8 mouse cellular contexts compared by ENCODE assay signal in genomic region chr6:6622846-6623749, GRCm38 (mm10). TPM values are rescaled to one million over a fixed set of nuclear protein-coding genes. Genes with fewer than 3 reads are reported as not detected.
DNase-seq lines count a peak whose midpoint lies in the region; ATAC-seq and TF ChIP-seq lines count a peak whose summit lies in the region.

No protein-coding gene starts in this region.

- no peak overlapping the region for H3K9ac ChIP-seq in embryonic facial prominence, embryonic 14.5 days (ENCODE audit: low read depth, low read length)

- H3K36me3 ChIP-seq in embryonic facial prominence, embryonic 14.5 days (ENCODE audit: control insufficient read depth, insufficient read depth, low read length), result no peaks in the 10 kb centered on the region
- no peaks in the 10 kb centered on the region for H3K36me3 ChIP-seq in kidney, adult 2 months (ENCODE audit: control insufficient read depth, insufficient read depth, low read length)

- peaks cover 13% of the 10 kb centered on the region for H3K4me1 ChIP-seq in embryonic facial prominence, embryonic 14.5 days (ENCODE audit: control insufficient read depth, insufficient read depth, low read length)
- no peaks in the 10 kb centered on the region for H3K4me1 ChIP-seq in kidney, adult 2 months (ENCODE audit: control insufficient read depth, insufficient read depth, low read length)

- peak overlapping the region; percentile 33 for H3K4me2 ChIP-seq in embryonic facial prominence, embryonic 14.5 days (ENCODE audit: low read depth, low read length)

- 48% methylated on average over 16 of the region's 16 CpGs for WGBS in embryonic facial prominence, embryonic 14.5 days
- 64% methylated on average over 16 of the region's 16 CpGs for WGBS in kidney, adult 2 months

- no peak for ATAC-seq in embryonic facial prominence, embryonic 14.5 days (ENCODE audit: low read depth)
- ATAC-seq in megakaryocyte progenitor cell, adult 5-6 weeks (replicated peaks; ENCODE audit: poor library complexity), result no peak

- TF ChIP-seq CTCF in kidney, adult 2 months (conservative IDR thresholded peaks at IDR 0.05; ENCODE audit: insufficient read depth, insufficient read length, low read depth, low read length), result no peak

- no peaks in the 10 kb centered on the region for H3K27me3 ChIP-seq in embryonic facial prominence, embryonic 14.5 days (replicated peaks; ENCODE audit: control insufficient read depth, insufficient read depth, low read length)
- no peaks in the 10 kb centered on the region for H3K27me3 ChIP-seq in kidney, adult 2 months (replicated peaks; ENCODE audit: control insufficient read depth, insufficient read depth, low read length)

- intact Hi-C loops in left cerebral cortex, postnatal 14 days (cut with DNase I), result no loop called here
- intact Hi-C loops in left cerebral cortex, postnatal 36 days (cut with DNase I), result no loop called here

- no peak for TF ChIP-seq POLR2A in kidney, adult 2 months (IDR thresholded peaks at IDR 0.05; ENCODE audit: low read depth, low read length)

- no peaks in the 10 kb centered on the region for H3K9me3 ChIP-seq in embryonic facial prominence, embryonic 14.5 days (ENCODE audit: control insufficient read depth, low read length)

- no peak overlapping the region for H3K4me3 ChIP-seq in embryonic facial prominence, embryonic 14.5 days (ENCODE audit: low read depth, low read length)
- no peak overlapping the region for H3K4me3 ChIP-seq in kidney, adult 2 months (ENCODE audit: insufficient read depth, low read depth, low read length)

- DNase-seq in left cerebral cortex, postnatal 14 days (ENCODE audit: low spot score in 2 of 2), result peak; percentile 35 to 43
- no peak for DNase-seq in left cerebral cortex, postnatal 36 days (ENCODE audit: low spot score in 2 of 2)
- DNase-seq in adrenal gland, postnatal 10 days, result peak; percentile 45
- DNase-seq in embryonic facial prominence, embryonic 14.5 days (ENCODE audit: low spot score), result peak; percentile 87
- peak; percentile 47 for DNase-seq in kidney, adult 2 months
- DNase-seq in ovary, postnatal 36 days (ENCODE audit: low spot score), result peak; percentile 18
- DNase-seq in thymus, postnatal 25 days, result no peak

- 0 out of 2 replicates have a peak overlapping the region, but pooled peaks have one; percentile 44 for H3K27ac ChIP-seq in embryonic facial prominence, embryonic 14.5 days (replicated peaks; ENCODE audit: low read depth, low read length)
- no peak overlapping the region for H3K27ac ChIP-seq in kidney, adult 2 months (ENCODE audit: insufficient read depth, low read depth, low read length)

RNA-seq across cellular contexts. Expression of gene Sem1, which starts 44.6 kb away (rescaled TPM):
- total RNA-seq in left cerebral cortex, postnatal 14 days (2021), result 10 to 100 TPM; 47.1 to 52.9 TPM
- 10 to 100 TPM; 41.6 to 46.6 TPM for total RNA-seq in left cerebral cortex, postnatal 36 days (2021)
- total RNA-seq in adrenal gland, postnatal 10 days (2021), result 10 to 100 TPM; 86.1 to 98.1 TPM
- polyA plus RNA-seq in embryonic facial prominence, embryonic 14.5 days (2014; fragmentation: Nextera tagmentation; extraction: Ambion mirVana), result 254 and 276 TPM in 2 replicates
- 20.5 and 37.5 TPM in 2 replicates for polyA plus RNA-seq in kidney, adult 2 months (2012; rRNA removed)
- total RNA-seq in megakaryocyte progenitor cell, adult 5-6 weeks (2015), result 160 and 197 TPM in 2 replicates
- 186 and 239 TPM in 2 replicates for total RNA-seq in megakaryocyte progenitor cell, adult 5-6 weeks (2017)

Comparison
In these comparisons a context has a peak if more than half of its experiments do, and no peak if none do; other contexts are left out.
1. DNase-seq: peak in left cerebral cortex, postnatal 14 days (2 of 2), adrenal gland, postnatal 10 days (single experiment), embryonic facial prominence, embryonic 14.5 days (single experiment), kidney, adult 2 months (single experiment) and ovary, postnatal 36 days (single experiment); none in left cerebral cortex, postnatal 36 days (0 of 2) and thymus, postnatal 25 days (single experiment).